Mouse (Mus musculus) kidney, postnatal 0 days (tissue): Measurements from ENCODE around the gene Abcc8. TPM values are rescaled to one million over a fixed set of nuclear protein-coding genes. Genes with fewer than 3 reads are reported as not detected.

Experiments
- ATAC-seq: fragments of 200-750 bp; cut with Nextera tagmentation; replicated peaks from 2 replicates; pipeline ENCODE4 v1.8.0; 2017; ENCODE audit warnings: low read depth, moderate number of reproducible peaks, moderate TSS enrichment, moderate library complexity; ENCODE audit not compliant: low FRiP score
- DNase-seq: peaks from one replicate; pipeline ENCODE4 v3.0.0-alpha.2; 2016; ENCODE audit warnings: low spot score
- H3K27ac ChIP-seq: fragments of 300-500 bp; sonication (generic); 2 replicates; pipeline ENCODE4 v1.5.1; 2014; ENCODE audit warnings: mild to moderate bottlenecking
- H3K27me3 ChIP-seq: fragments of 300-500 bp; sonication (generic); 2 replicates; pipeline ENCODE4 v1.6.1; 2014; ENCODE audit warnings: low read length, mixed read lengths; ENCODE audit not compliant: insufficient read depth
- H3K36me3 ChIP-seq: fragments of 300-500 bp; sonication (generic); 2 replicates; pipeline ENCODE4 v1.6.1; 2014; ENCODE audit warnings: low read length, mixed read lengths; ENCODE audit not compliant: insufficient read depth
- H3K4me1 ChIP-seq: fragments of 300-500 bp; sonication (generic); replicated peaks from 2 replicates; pipeline ENCODE4 v1.6.1; 2014; ENCODE audit warnings: antibody characterized with exemption, low read length, mixed read lengths; ENCODE audit not compliant: insufficient read depth
- H3K4me2 ChIP-seq: fragments of 300-500 bp; sonication (generic); 2 replicates; pipeline ENCODE4 v1.6.1; 2014; ENCODE audit warnings: mild to moderate bottlenecking, low read length, moderate library complexity, mixed read lengths
- H3K4me3 ChIP-seq: fragments of 300-500 bp; sonication (generic); replicated peaks from 2 replicates; pipeline ENCODE4 v1.5.1; 2014; ENCODE audit warnings: low read depth, low read length
- H3K9ac ChIP-seq: fragments of 300-500 bp; sonication (generic); 2 replicates; pipeline ENCODE4 v1.6.1; 2014; ENCODE audit warnings: low read depth, low read length
- H3K9me3 ChIP-seq: fragments of 300-500 bp; sonication (generic); replicated peaks from 2 replicates; pipeline ENCODE4 v1.6.1; 2016; ENCODE audit warnings: low read length, inconsistent platforms, mixed read lengths
- CTCF ChIP-seq: IDR thresholded peaks from 2 replicates; pipeline ENCODE4 v1.5.1; 2016; ENCODE audit warnings: antibody characterized with exemption, low read depth, mild to moderate bottlenecking, moderate library complexity
- WGBS: fragments of 180-500 bp; shearing (Covaris S2); extraction: QIAGEN DNeasy Blood & Tissue Kit; methylation state at CpG from one replicate; pipeline ENCODE4 v1.1.7; 2014; 5-methylcytosine and 5-hydroxymethylcytosine counted together
- polyA plus RNA-seq: library from polyadenylated mRNA; unstranded; fragments of >200 nt; fragmentation: Nextera tagmentation; extraction: Ambion mirVana; gene quantifications from 2 replicates; pipeline ENCODE4 v1.2.1, GENCODE M21; 2015

The Abcc8 gene
- polyA plus RNA-seq, 1 experiment from 2014 or later, result 1.1 TPM

DNA sequence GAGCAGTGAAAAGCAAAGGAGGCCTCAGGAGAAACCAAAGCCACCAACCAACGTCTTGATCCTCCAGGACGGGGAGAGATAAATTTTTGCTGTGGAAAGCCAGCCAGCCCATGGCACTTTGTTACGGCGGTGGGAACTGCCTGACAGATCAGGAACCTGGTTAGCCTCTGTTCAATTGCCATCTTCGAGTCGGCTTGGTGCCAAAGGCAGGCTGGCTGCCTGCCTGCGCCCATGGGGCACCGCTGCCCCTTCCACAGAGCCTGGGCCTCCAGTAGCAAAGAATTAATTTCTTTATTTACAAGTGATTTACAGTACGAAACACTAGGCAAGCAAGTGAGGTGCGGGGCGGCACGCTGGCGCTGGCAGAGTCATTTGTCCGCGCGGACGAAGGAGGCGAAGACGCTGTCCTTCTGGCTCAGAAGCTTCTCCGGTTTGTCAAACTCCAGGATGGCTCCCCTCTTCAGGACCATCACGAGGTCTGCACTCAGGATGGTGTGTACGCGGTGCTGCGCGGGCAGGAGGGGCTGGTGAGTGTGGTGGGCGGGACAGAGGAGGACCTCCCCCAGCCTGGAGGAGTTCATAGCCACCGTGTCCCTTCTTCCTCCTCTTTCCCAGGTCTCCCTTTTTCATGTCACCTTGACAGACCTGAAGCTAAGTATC lies 75.4 kb downstream of the Abcc8 start:
- WGBS, result 75% methylated on average over 27 of the region's 27 CpGs
- DNase-seq, result no peak
- TF ChIP-seq CTCF, result no peak
- H3K9ac ChIP-seq, result no peak overlapping the region
- no peaks in the 10 kb centered on the region for H3K36me3 ChIP-seq
- no peak overlapping the region for H3K27ac ChIP-seq
- no peaks in the 10 kb centered on the region for H3K27me3 ChIP-seq
- no peak for ATAC-seq
- no peaks in the 10 kb centered on the region for H3K4me1 ChIP-seq
- H3K9me3 ChIP-seq, result no peaks in the 10 kb centered on the region
- H3K4me3 ChIP-seq, result no peak overlapping the region
- no peak overlapping the region for H3K4me2 ChIP-seq

DNA sequence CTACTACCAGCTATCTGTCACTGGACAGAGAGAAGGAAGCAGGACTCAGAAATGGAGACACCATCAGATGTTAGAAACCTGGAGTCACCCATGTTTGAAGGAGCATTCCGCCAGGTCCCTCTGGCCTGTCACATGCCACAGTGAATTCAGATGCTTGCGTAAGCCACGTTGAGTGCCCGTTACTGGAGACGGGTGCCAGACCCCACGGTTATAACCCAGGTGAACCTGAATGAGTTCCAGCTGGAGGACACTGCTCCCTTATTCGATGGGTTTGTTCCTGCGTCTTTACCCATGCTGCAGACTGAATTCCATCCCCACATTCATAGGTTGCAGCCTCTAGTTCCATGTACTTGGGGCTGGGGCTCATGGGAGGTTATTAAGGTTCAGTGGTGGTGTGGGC lies 76.1 kb downstream of the Abcc8 start:
- no peak overlapping the region for H3K4me3 ChIP-seq
- ATAC-seq, result no peak
- H3K4me2 ChIP-seq, result no peak overlapping the region
- no peak overlapping the region for H3K27ac ChIP-seq
- no peak for TF ChIP-seq CTCF
- no peaks in the 10 kb centered on the region for H3K9me3 ChIP-seq
- H3K36me3 ChIP-seq, result no peaks in the 10 kb centered on the region
- no peak for DNase-seq
- 81% methylated on average over 8 of the region's 8 CpGs for WGBS
- no peaks in the 10 kb centered on the region for H3K27me3 ChIP-seq
- H3K9ac ChIP-seq, result no peak overlapping the region
- H3K4me1 ChIP-seq, result no peaks in the 10 kb centered on the region

- H3K4me1 ChIP-seq, result no peaks in the 10 kb centered on the region
- no peak for ATAC-seq
- H3K9ac ChIP-seq, result no peak overlapping the region
- H3K27me3 ChIP-seq, result no peaks in the 10 kb centered on the region
- WGBS, result 69% methylated on average over 8 of the region's 8 CpGs
- DNase-seq, result no peak
- H3K27ac ChIP-seq, result no peak overlapping the region
- H3K9me3 ChIP-seq, result no peaks in the 10 kb centered on the region
- H3K36me3 ChIP-seq, result no peaks in the 10 kb centered on the region
- no peak overlapping the region for H3K4me3 ChIP-seq
- no peak overlapping the region for H3K4me2 ChIP-seq
- TF ChIP-seq CTCF, result no peak
These were observed 76.7 kb downstream of the Abcc8 start for GRCm38 (mm10) chr7:46103075-46103591.

DNA sequence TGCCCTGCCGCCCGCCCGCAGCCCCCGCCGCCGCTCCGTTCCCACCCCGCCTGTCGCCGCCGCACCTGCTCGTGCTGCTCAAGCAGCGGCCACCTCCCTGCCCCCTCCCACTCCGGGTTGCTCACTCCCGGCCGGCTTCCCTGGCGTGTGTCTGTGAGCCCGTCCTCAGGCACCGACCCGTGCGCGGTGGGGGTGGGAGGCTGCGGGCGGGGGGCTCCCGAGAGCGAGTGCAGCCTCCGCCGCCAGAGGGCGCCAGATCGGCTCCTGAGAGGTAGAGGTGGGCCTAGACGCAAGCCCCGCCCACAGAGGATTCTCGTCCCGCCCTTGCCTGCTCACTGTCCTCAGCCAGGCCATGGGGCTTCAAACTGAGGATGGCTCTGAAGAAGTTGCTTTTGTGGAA lies 79.3 kb downstream of the Abcc8 start, which contains the start of gene Kcnj11:
Gene Kcnj11, minus strand, starts transcription at position 202 of the 400 bp plus-strand sequence.
- Histone ChIP-seq H3K4me1 (no peaks in the 10 kb centered on the region), H3K27ac (no peak within 1 kb of the TSS), H3K9me3 (no peaks in the 10 kb centered on the region), H3K27me3 (no peaks in the 10 kb centered on the region), H3K36me3 (no peaks in the 10 kb centered on the region), H3K9ac (peak within 1 kb of the TSS; percentile 67), H3K4me2 (peak within 1 kb of the TSS; percentile 92), H3K4me3 (peak within 1 kb of the TSS; percentile 48)
- DNase-seq (peak; percentile 90), ATAC-seq (peak; percentile 76)
- WGBS, result under 1% methylated on average over 34 of the region's 34 CpGs
- peak; percentile 84 for TF ChIP-seq CTCF

DNA sequence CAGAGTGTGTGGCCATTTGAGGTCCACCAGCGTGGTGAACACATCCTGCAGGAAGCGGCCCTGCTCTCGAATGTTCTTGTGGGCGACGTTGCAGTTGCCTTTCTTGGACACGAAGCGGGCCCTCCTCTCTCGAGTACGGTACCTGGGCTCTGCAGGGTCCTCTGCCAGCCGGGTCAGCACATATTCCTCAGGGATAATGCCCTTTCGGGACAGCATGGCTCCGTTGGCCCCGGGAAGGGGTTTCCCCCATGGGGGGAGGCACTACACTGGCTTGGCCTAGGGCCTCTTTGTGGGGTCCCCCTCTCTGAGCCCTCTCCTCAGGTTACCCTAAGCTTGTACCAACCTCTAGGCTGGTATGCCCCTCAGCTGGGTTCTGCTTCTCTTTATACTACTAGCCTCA lies 80.2 kb downstream of the Abcc8 start:
- Histone ChIP-seq H3K4me2 (no peak overlapping the region), H3K36me3 (no peaks in the 10 kb centered on the region), H3K27ac (no peak overlapping the region), H3K9ac (no peak overlapping the region), H3K9me3 (no peaks in the 10 kb centered on the region), H3K27me3 (no peaks in the 10 kb centered on the region), H3K4me1 (no peaks in the 10 kb centered on the region), H3K4me3 (no peak overlapping the region)
- WGBS, result 80% methylated on average over 13 of the region's 13 CpGs
- ATAC-seq (no peak), DNase-seq (no peak)
- TF ChIP-seq CTCF, result no peak

DNA sequence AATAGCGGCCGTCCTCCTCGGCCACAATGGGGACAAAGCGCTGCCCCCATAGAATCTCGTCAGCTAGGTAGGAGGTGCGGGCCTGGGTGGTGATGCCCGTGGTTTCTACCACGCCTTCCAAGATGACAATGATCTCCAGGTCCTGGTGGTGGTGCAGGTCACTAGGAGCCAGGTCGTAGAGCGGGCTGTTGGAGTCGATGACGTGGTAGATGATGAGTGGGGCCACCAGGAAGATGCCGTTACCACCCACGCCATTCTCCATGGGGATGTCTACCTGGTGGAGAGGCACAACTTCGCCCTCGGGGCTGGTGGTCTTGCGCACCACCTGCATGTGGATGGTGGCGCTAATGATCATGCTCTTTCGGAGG lies 80.9 kb downstream of the Abcc8 start:
- Histone ChIP-seq H3K9me3 (no peaks in the 10 kb centered on the region), H3K27ac (no peak overlapping the region), H3K9ac (no peak overlapping the region), H3K27me3 (no peaks in the 10 kb centered on the region), H3K4me3 (no peak overlapping the region), H3K4me1 (no peaks in the 10 kb centered on the region), H3K4me2 (no peak overlapping the region), H3K36me3 (no peaks in the 10 kb centered on the region)
- no peak for TF ChIP-seq CTCF
- ATAC-seq (no peak), DNase-seq (no peak)
- 96% methylated on average over 19 of the region's 19 CpGs for WGBS
